Mouse (Mus musculus) heart, embryonic 13.5 days (tissue): ENCODE measurements around the gene Gcc2. TPM values are rescaled to one million over a fixed set of nuclear protein-coding genes. Genes with fewer than 3 reads are reported as not detected.
"Not testable (repeated sequence)": the region's sequence is repeated elsewhere in the genome, so short reads cannot be mapped to it uniquely, and the experiment has no call there.

Experiments
- ATAC-seq: fragments of 200-750 bp; cut with Nextera tagmentation; 2 replicates; pipeline ENCODE4 v1.8.0; 2017; ENCODE audit warnings: moderate TSS enrichment; ENCODE audit not compliant: insufficient number of reproducible peaks, low FRiP score, low TSS enrichment; ENCODE audit errors: extremely low read depth
- H3K27ac ChIP-seq: fragments of 300-500 bp; sonication (generic); replicated peaks from 2 replicates; pipeline ENCODE4 v1.5.1; 2015; ENCODE audit warnings: moderate library complexity, mild to moderate bottlenecking, inconsistent platforms
- H3K27me3 ChIP-seq: fragments of 300-500 bp; sonication (generic); replicated peaks from 2 replicates; pipeline ENCODE4 v1.6.1; 2015; ENCODE audit warnings: mild to moderate bottlenecking, inconsistent platforms
- H3K36me3 ChIP-seq: fragments of 300-500 bp; sonication (generic); 2 replicates; pipeline ENCODE4 v1.6.1; 2015; ENCODE audit warnings: mild to moderate bottlenecking, inconsistent platforms
- H3K4me1 ChIP-seq: fragments of 300-500 bp; sonication (generic); 2 replicates; pipeline ENCODE4 v1.6.1; 2015; ENCODE audit warnings: inconsistent platforms
- H3K4me2 ChIP-seq: fragments of 300-500 bp; sonication (generic); 2 replicates; pipeline ENCODE4 v1.6.1; 2015; ENCODE audit warnings: inconsistent platforms, mild to moderate bottlenecking, moderate library complexity
- H3K4me3 ChIP-seq: fragments of 300-500 bp; sonication (generic); 2 replicates; pipeline ENCODE4 v1.5.1; 2015; ENCODE audit warnings: moderate library complexity, mild to moderate bottlenecking, inconsistent platforms
- H3K9ac ChIP-seq: fragments of 300-500 bp; sonication (generic); 2 replicates; pipeline ENCODE4 v1.6.1; 2015; ENCODE audit warnings: inconsistent platforms, mild to moderate bottlenecking, moderate library complexity
- H3K9me3 ChIP-seq: fragments of 300-500 bp; sonication (generic); 2 replicates; pipeline ENCODE4 v1.6.1; 2016; ENCODE audit warnings: inconsistent platforms
- WGBS: fragments of 180-500 bp; shearing (Covaris S2); methylation state at CpG from one replicate; pipeline ENCODE4 v1.1.7; 2015; ENCODE audit warnings: mixed read lengths; 5-methylcytosine and 5-hydroxymethylcytosine counted together
- polyA plus RNA-seq: library from polyadenylated mRNA; unstranded; fragments of >200 nt; fragmentation: Nextera tagmentation; extraction: Ambion mirVana; gene quantifications from 2 replicates; pipeline ENCODE4 v1.2.1, GENCODE M21; 2015

Gene Gcc2
- polyA plus RNA-seq, 1 experiment from 2014 or later = 48.2 TPM

DNA sequence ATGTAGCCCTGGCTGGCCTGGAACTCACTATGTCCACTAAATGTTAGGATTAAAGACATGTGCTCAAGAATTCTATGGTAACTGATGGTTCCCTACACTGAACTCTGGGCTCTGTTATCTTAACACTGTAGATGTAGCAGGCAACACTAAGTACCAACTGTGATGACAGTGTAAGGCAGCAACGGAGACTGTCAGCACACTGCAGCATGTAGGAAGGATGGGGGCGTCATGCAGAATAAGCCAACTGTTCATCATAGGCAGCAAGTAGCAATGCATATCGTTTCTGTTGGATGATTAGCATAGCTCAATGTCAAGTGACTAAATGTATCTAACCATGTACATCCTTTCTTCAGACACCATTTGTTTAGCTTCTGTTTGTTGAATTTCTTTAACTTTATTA lies 38.9 kb downstream of the Gcc2 start:
- Histone ChIP-seq H3K4me2 (no peak overlapping the region), H3K27ac (no peak overlapping the region), H3K9me3 (no peaks in the 10 kb centered on the region), H3K27me3 (no peaks in the 10 kb centered on the region), H3K4me3 (no peak overlapping the region), H3K4me1 (no peaks in the 10 kb centered on the region), H3K36me3 (peaks cover 92% of the 10 kb centered on the region), H3K9ac (no peak overlapping the region)
- ATAC-seq = no peak
- WGBS = 90% methylated on average over 3 of the region's 3 CpGs

DNA sequence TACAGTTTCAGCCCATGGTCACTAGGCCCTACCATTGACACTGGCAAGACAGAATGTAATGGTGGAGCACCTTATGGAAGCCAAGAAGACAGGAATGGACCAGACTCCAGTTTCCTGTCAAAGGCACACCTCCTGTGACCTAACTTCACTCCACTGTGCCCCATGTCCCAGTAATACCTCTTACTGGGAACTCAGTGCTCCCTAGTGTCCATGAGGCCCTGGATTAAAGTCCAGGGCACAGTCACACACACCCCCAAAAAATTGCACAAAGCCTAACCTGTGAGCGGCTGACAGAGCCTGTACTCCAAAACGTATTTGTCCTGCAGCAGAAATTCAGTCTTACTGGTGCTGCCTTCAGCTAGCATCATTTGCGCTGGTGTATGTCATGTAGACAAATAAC lies 40.3 kb downstream of the Gcc2 start:
- Histone ChIP-seq H3K4me2 (no peak overlapping the region), H3K36me3 (peaks cover 96% of the 10 kb centered on the region), H3K4me1 (no peaks in the 10 kb centered on the region), H3K27ac (no peak overlapping the region), H3K27me3 (no peaks in the 10 kb centered on the region), H3K4me3 (no peak overlapping the region), H3K9me3 (no peaks in the 10 kb centered on the region), H3K9ac (no peak overlapping the region)
- 88% methylated on average over 3 of the region's 3 CpGs for WGBS
- no peak for ATAC-seq

DNA sequence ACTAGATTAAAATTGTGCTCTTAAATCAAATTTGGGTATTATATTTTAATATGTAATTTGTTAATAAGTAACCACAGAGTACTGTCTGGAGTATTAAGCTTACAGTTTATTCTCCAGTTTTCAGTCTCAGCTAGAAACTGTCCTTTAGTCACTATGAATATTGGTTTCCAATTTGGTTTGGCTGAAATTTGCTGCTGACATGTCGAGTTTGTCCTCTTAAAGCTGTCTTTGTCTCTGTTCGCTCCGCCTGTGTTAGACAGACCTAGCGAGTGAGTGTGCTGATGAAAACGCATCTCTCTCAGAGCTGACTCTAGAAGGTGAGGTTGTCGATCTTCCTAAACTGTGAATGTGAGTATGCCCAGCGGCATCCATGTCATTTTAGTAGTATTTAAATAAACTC lies 49.7 kb downstream of the Gcc2 start:
- Histone ChIP-seq H3K27ac (no peak overlapping the region), H3K4me3 (no peak overlapping the region), H3K27me3 (no peaks in the 10 kb centered on the region), H3K4me1 (no peaks in the 10 kb centered on the region), H3K9ac (no peak overlapping the region), H3K4me2 (no peak overlapping the region), H3K9me3 (no peaks in the 10 kb centered on the region), H3K36me3 (peaks cover 81% of the 10 kb centered on the region)
- ATAC-seq = no peak
- 79% methylated on average over 7 of the region's 7 CpGs for WGBS

DNA sequence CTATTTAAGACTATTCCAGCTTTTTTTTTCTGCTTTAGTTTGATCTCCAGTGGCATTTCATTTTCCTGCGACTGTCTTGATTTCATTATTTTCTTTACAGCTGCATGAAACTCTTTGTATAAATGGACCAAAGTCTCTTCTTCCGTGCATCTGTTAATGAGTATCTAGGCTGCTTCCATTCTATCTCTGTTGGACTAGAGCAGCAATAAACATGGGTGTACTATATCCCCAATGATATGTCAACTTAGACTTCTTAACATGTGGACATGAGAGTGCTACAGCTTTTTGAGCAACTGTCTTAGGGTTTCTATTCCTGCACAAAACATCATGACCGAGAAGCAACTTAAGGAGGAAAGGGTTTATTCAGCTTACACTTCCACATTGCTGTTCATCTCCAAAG lies 51.6 kb downstream of the Gcc2 start:
- no peaks in the 10 kb centered on the region for H3K4me1 ChIP-seq
- H3K27ac ChIP-seq = no peak overlapping the region
- no peak for ATAC-seq
- no peak overlapping the region for H3K4me2 ChIP-seq
- no peak overlapping the region for H3K4me3 ChIP-seq
- peaks cover 78% of the 10 kb centered on the region for H3K36me3 ChIP-seq
- no peak overlapping the region for H3K9ac ChIP-seq
- no peaks in the 10 kb centered on the region for H3K27me3 ChIP-seq
- no peaks in the 10 kb centered on the region for H3K9me3 ChIP-seq
- 86% methylated on average over 3 of the region's 3 CpGs for WGBS

DNA sequence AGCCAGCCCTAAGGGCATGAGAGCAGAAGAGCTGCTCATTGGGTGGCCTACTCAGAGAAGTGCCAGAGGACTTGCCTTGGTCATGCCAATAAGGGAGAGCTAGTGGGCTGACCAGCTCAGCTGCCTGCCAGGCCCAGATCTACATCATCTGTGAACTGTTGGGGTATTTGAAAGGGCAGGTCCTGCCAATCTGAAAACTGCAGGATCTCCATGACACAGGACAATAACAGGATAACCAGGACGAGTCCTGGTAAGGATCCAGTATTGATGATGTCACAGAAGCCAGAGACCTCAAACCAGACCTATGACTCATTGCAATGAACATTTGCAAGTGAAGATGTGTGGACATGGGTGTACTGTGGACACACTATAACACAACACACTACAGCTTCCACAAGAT lies 55.5 kb downstream of the Gcc2 start:
- H3K9me3 ChIP-seq = peaks cover 9% of the 10 kb centered on the region
- no peaks in the 10 kb centered on the region for H3K4me1 ChIP-seq
- 52% methylated on average over 1 of the region's 1 CpGs for WGBS
- peaks cover 74% of the 10 kb centered on the region for H3K36me3 ChIP-seq
- H3K4me2 ChIP-seq = no peak overlapping the region
- H3K27ac ChIP-seq = no peak overlapping the region
- H3K4me3 ChIP-seq = no peak overlapping the region
- H3K9ac ChIP-seq = no peak overlapping the region
- ATAC-seq = no peak
- no peaks in the 10 kb centered on the region for H3K27me3 ChIP-seq

DNA sequence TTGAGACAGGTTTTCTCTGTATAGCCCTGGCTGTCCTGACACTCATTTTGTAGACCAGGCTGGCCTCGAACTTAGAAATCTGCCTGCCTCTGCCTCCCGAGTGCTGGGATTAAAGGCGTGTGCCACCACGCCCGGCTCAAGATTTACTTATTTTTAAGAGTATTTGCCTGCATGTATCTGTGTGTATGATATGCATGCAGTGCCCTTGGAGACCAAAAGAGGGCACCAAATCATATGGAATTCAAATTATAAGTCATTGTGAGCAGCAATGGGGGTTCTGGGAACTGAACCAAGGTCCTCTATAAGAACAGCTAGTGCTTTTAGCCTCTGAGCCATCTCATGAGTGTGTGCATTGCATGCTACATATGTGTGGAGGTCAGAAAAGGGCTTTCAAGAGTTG lies 57.6 kb downstream of the Gcc2 start:
- no peaks in the 10 kb centered on the region for H3K4me1 ChIP-seq
- WGBS = 90% methylated on average over 5 of the region's 5 CpGs
- ATAC-seq = no peak

DNA sequence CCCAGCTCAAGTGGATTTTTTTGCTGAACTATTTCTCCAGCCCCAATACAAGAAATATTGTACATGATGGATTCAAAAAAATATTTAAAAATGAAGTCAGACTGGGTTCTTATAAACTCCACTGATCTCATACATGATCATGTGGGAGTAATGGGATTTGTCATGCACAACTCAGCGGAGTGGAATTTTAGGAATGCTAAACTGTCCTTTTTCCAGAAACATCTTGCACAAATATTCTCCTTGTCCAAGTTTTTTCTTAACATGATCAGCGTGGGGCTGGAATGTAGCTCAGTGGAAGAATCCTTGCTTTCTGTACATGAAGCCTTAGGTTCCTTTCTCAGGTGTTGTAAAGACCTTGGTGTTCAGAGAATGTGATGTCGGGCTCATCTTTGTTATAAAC lies 65.6 kb downstream of the Gcc2 start:
- Histone ChIP-seq H3K9ac (no peak overlapping the region), H3K36me3 (no peaks in the 10 kb centered on the region), H3K27me3 (no peaks in the 10 kb centered on the region), H3K27ac (no peak overlapping the region), H3K4me3 (no peak overlapping the region), H3K9me3 (no peaks in the 10 kb centered on the region), H3K4me1 (peaks cover 18% of the 10 kb centered on the region), H3K4me2 (no peak overlapping the region)
- 85% methylated on average over 3 of the region's 3 CpGs for WGBS
- ATAC-seq = no peak

More for the DNA sequence above, 57.6 kb downstream of the Gcc2 start:
- H3K27ac ChIP-seq = no peak overlapping the region
- no peak overlapping the region for H3K9ac ChIP-seq
- H3K36me3 ChIP-seq = peaks cover 55% of the 10 kb centered on the region
- no peak overlapping the region for H3K4me3 ChIP-seq
- H3K27me3 ChIP-seq = no peaks in the 10 kb centered on the region
- H3K4me2 ChIP-seq = no peak overlapping the region
- H3K9me3 ChIP-seq = peaks cover 9% of the 10 kb centered on the region

DNA sequence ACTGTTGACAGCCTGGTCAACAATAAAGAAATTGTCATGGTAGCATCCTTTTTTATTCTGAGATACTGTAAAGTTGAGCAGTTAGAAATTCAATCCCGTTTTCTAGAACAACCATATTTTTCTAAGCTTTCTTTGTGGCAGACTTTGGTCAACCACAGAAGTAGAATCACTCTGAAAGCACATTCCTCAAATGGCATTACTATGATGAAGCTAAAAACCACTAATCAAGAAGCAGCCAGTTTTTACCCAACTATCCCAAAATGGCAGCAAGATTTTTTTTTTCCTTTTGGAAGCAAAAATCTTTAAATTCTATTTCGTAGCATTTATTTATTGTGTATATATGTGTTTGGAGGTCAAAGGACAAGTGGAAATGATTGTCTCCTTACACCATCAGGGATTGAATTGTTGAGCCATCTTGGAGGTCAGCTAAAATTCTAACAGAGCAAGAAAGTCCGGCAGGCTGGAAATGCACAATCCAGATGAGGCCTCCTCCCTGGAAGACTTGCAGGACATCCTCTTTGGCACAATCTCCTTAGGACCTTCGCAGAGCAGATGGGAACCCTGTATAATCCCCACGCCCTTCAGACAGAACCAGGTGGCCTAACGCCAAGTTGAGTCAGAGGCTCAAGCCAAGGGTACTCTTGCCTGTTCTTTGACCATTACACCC lies 67.2 kb downstream of the Gcc2 start:
- H3K9me3 ChIP-seq = no peaks in the 10 kb centered on the region
- no peaks in the 10 kb centered on the region for H3K36me3 ChIP-seq
- H3K4me3 ChIP-seq = peak overlapping the region; percentile 91
- peak overlapping the region; percentile 75 for H3K4me2 ChIP-seq
- ATAC-seq = no peak
- H3K27me3 ChIP-seq = no peaks in the 10 kb centered on the region
- WGBS = 28% methylated on average over 6 of the region's 6 CpGs
- peak overlapping the region; percentile 91 for H3K27ac ChIP-seq
- H3K9ac ChIP-seq = peak overlapping the region; percentile 74
- peaks cover 33% of the 10 kb centered on the region for H3K4me1 ChIP-seq

DNA sequence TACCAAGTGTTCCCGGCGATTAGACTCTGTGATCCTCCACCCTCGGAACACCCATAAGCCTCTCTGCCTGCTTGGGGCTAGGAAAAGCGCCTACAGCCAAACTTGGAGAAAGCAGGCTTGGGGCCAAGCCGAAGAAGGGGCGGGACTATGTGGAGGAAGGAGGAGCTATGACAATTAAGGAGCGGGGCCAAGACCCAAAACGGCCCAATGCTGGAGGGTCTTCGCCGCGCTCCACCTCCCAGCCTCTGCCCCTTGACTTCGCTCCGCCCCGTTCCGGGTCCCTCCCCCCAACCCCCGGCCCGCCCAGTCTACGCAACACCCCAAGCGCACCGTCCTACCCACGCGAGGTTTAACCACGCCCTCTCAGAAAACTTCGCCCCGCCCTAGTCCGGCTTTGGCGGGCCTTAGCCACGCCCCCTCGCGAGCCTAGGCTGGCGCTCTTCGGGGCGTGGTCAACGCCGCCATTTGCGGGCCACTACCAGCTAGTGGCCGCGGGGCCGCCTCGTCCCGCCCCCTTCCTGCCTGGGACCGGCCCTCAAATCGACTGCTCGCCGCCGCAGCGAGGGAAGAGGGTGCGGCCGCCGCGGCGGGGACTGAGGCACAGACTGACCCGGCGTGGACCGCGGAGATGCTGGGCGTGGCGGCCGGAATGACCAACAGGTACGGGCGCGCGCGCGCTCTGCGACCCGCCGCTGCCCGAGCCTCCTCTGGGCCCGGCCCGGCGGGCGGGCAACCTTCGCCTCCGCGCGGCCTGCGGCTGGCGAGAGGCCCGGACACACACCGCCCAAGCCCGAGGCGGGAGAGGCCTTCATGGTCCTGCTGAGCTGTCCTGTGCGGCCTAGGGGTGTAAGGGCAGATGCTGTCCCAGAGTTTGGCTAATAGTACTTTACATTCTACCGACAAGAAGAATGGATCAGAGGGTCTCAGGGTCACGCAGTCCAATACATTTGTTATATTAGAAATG lies 68.0 kb downstream of the Gcc2 start, which contains the start of gene Lims1:
TSS of gene Lims1 (plus strand) at position 439 of the 964 bp plus-strand sequence.
- Histone ChIP-seq H3K36me3 (no peaks in the 10 kb centered on the region), H3K27me3 (no peaks in the 10 kb centered on the region)

DNA sequence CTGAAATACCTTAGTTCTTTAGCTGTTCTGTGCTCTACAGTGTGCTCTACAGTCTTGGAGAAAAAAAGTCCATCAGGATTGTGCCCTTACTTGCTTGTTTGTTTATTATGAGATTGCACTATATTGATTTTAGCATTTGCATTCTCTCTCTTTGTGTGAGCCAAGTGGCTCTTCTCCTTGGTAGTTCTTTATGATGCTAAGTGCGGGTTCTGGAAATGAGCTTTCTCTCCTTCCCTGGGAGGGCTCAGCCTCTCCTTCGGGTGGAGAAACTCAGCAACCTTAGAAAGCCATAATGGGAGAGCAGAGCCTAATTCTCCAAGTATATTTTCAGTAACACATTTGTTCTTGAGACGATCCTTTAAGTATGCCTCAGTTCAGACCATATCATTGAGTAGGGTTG lies 71.0 kb downstream of the Gcc2 start:
- 45% methylated on average over 3 of the region's 3 CpGs for WGBS
- H3K4me3 ChIP-seq = peak overlapping the region; percentile 26
- no peak for ATAC-seq

More for the DNA sequence above, 68.0 kb downstream of the Gcc2 start, which contains the start of gene Lims1:
- Histone ChIP-seq H3K27ac (peak within 1 kb of the TSS; percentile 91), H3K4me1 (peaks cover 33% of the 10 kb centered on the region), H3K4me2 (peak within 1 kb of the TSS; percentile 75), H3K4me3 (peak within 1 kb of the TSS; percentile 91), H3K9ac (peak within 1 kb of the TSS; percentile 96), H3K9me3 (no peaks in the 10 kb centered on the region)
- under 1% methylated on average over 82 of the region's 86 CpGs for WGBS
- ATAC-seq = peak; percentile 98

DNA sequence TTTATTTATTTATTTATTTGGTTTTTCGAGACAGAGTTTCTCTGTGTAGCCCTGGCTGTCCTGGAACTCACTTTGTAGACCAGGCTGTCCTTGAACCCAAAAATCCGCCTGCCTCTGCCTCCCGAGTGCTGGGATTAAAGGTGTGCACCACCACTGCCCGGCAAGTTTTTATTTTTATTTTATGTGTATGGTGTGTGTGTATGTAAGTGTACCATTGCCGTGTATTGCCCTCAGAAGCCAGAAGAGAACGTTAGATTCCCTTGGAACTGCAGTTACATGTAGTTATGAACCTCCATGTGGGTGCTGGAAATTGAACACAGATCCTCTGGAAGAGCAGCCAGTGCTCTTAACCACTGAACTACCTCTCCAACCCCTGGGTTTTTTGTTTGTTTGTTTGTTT lies 72.5 kb downstream of the Gcc2 start:
- not testable (repeated sequence) for H3K36me3 ChIP-seq, H3K4me2 ChIP-seq, ATAC-seq, H3K9ac ChIP-seq, H3K27ac ChIP-seq, H3K27me3 ChIP-seq, H3K9me3 ChIP-seq, H3K4me3 ChIP-seq
- peaks cover 38% of the 10 kb centered on the region for H3K4me1 ChIP-seq
- WGBS = 90% methylated on average over 6 of the region's 6 CpGs

More for the DNA sequence above, 71.0 kb downstream of the Gcc2 start:
- H3K27me3 ChIP-seq = no peaks in the 10 kb centered on the region
- no peaks in the 10 kb centered on the region for H3K9me3 ChIP-seq
- H3K9ac ChIP-seq = peak overlapping the region; percentile 54
- H3K36me3 ChIP-seq = no peaks in the 10 kb centered on the region
- peak overlapping the region; percentile 75 for H3K4me2 ChIP-seq
- H3K27ac ChIP-seq = peak overlapping the region; percentile 32; the same call in 1 of the 2 replicates
- H3K4me1 ChIP-seq = peaks cover 42% of the 10 kb centered on the region
